Mouse (Mus musculus) lung, postnatal 4 days (tissue): Measurements from ENCODE around the gene Emc3.

Experiments used
- DNase-seq, 2 experiments: peaks; one replicate each; pipeline ENCODE4 v3.0.0; 2021

The Emc3 gene

DNA sequence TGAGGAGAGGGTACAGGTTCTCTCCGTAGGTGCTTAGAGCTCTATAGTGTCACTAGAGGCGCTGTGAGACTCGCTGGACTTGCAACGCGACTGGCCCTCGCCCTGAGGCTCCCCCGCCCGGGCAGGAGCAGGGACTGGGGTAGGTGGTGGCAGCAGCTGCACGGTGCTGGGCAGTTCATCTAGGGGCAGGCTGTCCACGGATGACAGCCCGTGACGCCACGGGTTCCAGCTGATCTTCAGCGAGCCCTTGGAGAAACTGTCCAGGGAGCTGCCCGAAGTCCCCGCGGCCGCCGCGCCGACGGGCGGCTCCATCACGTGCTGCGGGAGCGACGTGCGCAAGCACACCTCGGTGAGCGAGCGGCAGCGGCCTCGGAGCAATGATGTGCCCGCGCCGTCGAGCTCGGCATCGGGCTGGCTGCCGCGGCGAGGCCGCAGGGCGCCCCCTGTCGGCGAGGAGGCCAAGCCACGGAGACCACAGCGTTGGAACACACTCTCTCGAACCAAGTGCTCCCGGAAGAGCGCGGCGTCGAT lies 37.1 kb downstream of the Emc3 start:
- peak; percentile 90 for DNase-seq

DNA sequence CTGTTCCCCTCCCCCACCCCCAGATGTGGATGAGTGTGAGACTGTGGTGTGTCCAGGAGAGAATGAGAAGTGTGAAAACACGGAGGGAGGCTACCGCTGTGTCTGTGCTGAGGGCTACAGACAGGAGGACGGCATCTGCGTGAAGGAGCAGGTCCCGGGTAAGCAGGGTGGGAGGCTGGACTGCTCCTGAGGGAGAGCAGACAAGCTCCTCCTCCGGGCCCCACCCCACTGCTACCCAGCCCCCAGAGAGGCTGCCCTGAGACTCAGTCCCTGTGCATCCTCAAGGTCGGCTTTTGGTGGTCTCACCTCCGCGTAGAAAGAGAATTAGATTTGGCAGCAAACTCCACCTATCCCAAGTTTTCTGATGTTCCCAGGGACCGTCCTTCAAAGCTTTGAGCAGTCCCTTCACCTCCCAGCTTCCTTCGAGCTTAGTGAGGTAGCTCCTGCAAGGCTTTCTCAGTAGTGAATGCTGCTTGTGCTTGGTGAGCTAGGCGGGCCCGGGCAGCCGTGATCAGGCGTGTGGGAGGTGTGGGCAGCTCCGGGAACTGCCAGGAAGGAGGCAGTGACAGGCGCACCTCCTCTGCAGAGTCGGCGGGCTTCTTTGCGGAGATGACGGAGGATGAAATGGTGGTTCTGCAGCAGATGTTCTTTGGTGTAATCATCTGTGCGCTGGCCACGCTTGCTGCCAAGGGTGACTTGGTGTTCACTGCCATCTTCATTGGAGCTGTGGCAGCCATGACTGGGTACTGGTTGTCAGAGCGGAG lies 39.2 kb downstream of the Emc3 start:
- no peak for DNase-seq

DNA sequence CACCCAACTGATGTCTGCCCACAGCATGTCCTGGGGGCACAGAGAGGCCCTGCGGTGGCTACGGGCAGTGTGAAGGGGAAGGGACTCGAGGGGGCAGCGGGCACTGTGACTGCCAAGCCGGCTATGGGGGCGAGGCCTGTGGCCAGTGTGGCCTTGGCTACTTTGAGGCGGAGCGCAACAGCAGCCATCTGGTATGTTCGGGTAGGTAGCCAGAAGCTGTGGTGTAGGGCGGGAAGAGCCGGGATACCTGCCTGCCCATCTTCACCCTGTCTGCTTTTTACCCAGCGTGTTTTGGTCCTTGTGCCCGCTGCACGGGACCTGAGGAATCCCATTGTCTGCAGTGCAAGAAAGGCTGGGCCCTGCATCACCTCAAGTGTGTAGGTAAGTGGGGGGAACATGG lies 42.0 kb downstream of the Emc3 start:
- DNase-seq: no peak

DNA sequence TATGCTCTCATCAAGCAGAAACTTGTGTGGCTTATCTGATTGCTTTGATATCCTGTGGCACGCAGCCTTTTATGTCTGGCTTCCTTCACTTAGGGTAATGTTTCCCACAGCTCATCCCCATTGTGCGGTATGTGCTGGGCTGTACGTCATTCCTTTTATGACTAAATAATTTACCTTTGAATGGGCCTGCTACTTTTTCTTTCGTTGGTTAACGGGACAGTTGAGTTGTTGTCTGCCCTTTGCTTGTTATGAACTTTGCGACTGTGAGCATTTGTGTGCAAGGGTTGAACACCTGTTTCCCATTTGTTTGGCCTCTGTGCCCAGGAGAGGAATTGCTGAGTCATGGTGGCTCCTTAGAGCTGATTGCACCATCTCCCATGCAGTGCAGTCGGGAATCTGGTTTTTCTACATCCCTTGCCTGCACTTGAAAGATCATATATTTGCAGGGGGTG lies 44.3 kb downstream of the Emc3 start:
- DNase-seq: peak; percentile 44 to 48

DNA sequence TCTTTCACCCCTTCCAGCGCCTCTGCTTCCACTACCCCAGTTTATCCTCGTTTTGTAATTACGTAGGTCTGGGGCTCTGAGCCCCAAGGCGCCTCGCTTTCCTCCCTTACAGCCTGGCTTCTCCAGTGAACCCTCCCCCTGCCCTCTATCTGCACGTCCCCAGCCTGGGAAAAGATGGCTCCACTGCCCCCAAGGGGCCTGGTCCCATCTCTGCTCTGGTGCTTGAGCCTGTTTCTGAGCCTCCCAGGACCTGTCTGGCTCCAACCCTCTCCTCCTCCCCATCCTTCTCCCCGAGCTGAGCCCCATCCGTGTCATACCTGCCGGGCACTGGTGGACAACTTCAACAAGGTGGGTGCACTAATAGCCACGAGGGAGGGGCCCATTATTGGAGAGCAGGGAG lies 47.7 kb downstream of the Emc3 start:
- peak; percentile 36 to 37 for DNase-seq

DNA sequence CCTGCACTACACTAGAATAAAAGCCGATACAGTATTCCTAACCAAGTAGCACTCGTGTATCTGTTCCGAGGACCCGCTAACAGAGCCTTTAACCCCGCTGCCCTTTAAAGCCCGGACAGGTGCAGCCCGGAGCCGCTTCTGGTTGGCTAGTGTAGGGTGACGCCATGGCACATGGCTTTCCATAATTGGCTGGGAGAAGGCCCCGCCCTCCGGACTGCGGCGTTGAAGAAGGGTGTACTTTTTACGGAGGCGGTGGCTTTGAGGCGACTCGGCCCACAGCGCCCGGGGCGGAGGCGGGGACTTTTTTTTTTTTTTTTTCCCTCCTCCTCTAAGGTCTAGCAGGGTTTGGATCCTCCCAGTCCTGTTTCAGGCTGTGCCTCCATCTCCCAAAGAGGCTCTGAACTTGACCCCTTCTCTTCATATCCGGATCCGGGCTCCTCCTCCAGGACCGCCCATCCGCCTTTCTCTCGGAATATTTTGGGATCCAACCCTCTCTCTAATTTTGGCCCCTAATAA lies 48.3 kb downstream of the Emc3 start, which contains the start of gene Creld1:
TSS of gene Creld1 (plus strand) at position 198 of the 516 bp plus-strand sequence.
- peak; percentile 94 to 96 for DNase-seq

DNA sequence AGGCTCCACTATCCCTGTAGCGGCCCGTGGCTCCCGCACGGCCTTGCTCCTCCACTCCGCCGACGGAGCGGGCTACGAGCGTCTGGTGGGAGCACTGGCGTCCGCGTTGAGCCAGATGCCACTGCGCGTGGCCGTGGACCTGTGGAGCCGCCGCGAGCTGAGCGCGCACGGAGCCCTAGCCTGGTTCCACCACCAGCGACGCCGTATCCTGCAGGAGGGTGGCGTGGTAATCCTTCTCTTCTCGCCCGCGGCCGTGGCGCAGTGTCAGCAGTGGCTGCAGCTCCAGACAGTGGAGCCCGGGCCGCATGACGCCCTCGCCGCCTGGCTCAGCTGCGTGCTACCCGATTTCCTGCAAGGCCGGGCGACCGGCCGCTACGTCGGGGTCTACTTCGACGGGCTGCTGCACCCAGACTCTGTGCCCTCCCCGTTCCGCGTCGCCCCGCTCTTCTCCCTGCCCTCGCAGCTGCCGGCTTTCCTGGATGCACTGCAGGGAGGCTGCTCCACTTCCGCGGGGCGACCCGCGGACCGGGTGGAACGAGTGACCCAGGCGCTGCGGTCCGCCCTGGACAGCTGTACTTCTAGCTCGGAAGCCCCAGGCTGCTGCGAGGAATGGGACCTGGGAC lies 48.9 kb downstream of the Emc3 start:
- peak; percentile 40 to 53 for DNase-seq

DNA sequence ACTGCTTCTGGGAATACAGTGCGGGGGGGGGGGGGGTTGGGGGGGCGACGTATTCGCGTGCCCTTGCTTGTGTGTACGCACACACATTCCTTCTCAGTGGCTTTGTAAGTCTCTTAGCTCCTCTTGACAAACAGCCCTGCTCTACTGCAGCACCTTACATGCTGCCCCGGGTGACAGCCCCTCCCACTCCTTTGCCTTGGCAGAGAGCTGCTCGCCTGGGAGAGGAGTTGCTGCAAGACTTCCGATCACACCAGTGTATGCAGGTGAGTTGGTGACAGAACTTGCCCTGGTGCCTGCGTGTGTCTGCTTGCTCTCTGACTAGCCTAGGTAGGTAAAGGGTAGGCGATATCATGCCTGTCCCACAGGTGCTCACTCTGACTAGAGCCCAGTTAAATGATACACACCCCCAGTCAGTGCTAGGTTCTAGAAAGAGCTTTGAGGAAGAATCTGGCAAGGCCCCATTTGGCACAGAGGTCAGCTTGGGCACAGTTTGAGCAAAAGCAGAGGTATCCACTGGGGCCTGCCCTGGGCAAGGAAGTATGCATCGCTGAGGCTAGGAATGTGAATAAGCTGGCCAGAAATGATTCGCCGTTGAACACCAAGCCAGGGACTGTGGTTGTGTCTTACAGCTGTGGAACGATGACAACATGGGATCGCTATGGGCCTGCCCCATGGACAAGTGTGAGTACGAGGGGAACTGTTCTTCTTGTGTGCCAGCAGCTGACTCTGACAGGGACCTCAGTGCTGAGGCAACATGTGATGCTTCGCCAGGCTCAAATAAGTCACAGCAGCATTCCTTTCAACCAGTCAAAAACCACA lies 50.7 kb downstream of the Emc3 start:
- DNase-seq: peak; percentile 45 to 78

DNA sequence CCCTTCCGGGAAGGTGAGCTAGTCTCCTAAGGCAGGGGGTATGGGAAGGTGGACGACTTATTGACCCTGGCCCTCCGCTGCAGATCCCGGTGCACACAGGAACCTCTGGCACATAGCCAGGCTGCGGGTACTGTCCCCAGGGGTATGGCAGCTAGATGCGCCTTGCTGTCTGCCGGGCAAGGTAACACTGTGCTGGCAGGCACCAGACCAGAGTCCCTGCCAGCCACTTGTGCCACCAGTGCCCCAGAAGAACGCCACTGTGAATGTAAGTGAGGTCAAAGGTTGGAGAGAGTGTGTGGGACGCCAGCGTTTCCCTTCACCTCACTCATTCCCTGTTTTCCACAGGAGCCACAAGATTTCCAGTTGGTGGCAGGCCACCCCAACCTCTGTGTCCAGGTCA lies 52.5 kb downstream of the Emc3 start:
- DNase-seq: no peak

DNA sequence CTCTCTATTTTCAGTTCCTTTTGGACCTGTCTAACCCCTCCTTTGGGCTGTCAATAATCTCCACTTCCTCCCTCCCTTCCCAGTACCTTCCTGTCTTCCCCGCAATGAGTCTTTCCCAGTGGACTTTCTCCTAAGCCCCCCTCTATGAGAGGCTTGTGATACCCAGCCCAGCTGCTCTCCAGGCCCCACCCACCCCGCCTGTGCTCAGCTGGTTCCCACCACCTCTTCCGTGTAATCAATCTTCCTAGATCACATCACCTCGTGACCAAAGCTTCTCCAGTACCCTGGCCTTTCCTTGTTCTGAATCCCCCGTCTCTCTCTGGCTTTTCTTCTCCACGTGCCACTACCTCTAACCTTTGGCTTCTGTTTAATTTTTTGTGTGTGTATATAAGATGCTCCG lies 54.1 kb downstream of the Emc3 start:
- no peak for DNase-seq

DNA sequence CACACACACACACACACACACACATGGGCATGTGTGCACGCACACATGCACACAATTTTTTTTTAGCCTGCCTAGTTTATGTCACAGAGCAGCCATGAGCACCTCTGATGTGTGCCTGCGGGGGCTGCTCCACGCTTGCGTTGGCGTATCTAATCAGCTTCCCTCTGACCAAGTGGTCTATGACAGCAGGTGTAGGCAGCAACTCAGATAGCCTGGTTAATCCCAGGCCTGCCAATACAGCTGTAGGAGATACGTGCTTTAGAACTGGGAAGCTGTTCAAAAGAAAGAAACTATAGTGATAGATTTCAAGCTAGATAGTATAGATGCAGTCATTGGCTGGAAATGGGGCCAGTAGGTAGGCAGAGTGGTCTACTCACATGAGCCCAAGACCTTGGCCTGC lies 57.7 kb downstream of the Emc3 start:
- no peak for DNase-seq

DNA sequence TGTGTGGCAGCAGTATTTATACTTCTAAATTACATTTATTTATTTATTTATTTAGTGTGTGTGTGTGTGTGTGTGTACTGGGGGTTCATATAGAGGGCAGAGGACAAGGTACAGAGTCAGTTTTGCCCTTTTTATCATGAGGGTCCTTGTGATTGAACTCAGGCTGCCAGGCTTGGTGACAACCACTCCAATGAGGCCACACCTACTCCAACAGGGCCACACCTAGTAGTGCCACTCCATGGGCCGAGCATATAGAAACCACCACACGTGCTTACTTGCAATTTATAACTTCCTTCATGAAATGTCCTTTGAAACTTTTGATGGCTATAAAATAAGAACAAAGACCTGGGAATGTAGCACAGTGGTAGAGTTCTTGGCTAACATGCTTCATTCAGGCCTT lies 58.2 kb downstream of the Emc3 start:
- DNase-seq: no peak

DNA sequence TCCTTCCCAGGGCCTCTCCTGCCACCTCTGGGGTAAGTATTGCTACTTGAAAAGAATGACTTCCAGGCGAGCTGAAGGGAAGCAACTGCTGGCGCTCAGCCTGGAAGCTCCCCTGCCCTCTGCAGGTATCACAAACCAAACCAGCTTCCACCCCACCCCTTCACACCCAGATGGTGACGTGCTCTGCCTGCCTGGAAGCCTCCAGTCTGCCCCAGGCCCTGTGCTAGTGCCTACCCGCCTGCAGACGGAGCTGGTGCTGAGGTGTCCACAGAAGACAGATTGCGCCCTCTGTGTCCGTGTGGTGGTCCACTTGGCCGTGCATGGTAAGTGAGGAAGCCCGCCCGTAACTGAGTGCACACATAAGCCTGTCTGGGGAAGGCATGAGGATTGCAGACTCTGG lies 59.4 kb downstream of the Emc3 start:
- DNase-seq: no peak

DNA sequence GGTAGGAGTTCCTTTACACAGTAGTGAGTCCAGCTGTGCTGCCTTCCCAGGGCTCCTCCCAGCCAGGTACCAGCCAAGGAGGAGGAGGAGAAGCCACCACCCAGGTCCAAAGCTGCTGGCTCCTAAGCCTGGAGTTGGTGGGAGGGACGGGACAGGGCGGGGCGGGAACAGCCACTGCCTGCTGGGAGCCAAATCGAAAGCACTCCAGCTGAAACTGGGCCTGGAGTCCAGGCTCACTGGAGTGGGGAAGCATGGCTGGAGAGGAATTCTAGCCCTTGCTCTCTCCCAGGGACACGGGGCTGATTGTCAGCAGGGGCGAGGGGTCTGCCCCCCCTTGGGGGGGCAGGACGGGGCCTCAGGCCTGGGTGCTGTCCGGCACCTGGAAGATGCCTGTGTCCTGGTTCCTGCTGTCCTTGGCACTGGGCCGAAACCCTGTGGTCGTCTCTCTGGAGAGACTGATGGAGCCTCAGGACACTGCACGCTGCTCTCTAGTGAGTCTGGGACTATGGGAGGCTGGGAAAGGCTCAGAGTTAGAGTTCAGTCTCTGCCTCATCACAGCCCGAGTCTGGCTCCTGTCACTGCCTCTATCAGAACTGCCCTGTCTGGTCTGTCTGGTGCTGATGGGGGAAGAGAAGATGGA lies 60.0 kb downstream of the Emc3 start, which contains the start of gene Il17rc:
TSS of gene Il17rc (plus strand) at position 131 of the 640 bp plus-strand sequence.
- peak; percentile 71 to 80 for DNase-seq

DNA sequence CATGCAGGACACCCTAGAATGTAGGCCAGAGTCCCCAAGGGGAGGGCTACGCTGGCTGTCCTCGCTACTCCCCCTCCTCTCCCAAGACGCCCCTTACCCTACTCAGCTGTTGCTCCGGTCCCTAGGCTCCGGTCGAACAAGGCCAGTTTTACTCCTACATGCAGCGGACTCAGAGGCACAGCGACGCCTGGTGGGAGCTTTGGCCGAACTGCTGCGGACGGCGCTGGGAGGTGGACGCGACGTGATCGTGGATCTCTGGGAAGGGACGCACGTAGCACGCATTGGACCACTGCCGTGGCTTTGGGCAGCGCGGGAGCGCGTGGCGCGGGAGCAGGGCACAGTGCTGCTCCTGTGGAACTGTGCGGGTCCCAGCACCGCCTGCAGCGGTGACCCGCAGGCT lies 62.0 kb downstream of the Emc3 start:
- DNase-seq: peak; percentile 82 to 87

DNA sequence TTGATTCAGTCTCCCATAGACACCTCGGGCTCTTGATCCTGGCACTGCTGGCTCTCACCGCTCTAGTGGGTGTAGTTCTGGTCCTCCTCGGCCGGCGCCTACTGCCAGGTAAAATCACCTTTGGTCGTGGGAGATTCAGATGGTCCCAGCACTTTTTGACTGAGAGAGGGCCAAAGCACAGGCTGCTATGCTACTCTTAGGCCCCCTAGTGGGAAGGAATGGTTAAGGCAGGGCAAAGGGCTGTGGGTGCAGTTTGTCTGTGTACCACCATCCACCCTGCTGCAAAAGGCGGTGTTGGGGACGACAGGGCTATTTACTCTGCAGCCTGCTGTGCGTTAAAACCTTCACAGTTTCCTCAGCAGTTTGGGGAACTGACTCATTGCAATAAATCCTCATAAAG lies 62.4 kb downstream of the Emc3 start:
- DNase-seq: peak; percentile 69 to 85

DNA sequence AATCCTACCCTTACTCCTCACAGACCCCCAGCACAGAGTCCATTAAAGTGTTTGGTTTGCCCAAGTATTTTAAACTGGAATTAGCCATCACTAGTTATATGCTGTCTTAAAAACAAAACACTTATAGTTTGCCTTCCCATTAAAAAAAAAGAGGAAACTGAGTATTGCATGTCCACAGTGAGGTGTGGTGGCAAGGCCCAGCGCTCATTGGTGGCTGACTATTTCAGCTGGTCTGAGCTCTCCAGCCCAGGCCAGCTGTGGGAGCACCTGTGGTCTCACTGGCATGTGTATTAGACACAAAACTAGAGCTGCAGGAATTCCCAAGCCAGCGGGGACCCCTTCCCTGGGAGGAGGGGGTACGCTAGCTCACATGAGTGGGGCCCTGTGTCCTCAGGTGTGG lies 62.9 kb downstream of the Emc3 start:
- DNase-seq: no peak

DNA sequence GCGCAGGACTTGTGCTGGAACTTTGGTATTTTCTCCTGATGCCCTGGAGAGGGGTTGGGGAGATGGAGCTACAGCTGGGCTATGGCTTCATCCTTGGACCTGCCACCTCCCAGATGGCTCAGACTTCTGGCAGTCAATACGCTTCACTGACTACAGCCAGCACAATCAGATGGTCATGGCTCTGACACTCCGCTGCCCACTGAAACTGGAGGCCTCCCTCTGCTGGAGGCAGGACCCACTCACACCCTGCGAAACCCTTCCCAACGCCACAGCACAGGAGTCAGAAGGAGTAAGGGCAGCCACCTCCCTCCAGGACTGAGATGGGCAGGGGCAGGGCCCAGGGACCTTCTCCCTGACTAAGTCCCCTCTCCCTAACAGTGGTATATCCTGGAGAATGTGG lies 65.8 kb downstream of the Emc3 start:
- DNase-seq: peak; percentile 21 to 44
